Mouse (Mus musculus) right cerebral cortex, postnatal 10 days (tissue): ENCODE results near the gene Dnase1l2.
A peak's percentile ranks its signal among the peaks of the same experiment; 100 is the strongest.
"Not testable (repeated sequence)": the region's sequence is repeated elsewhere in the genome, so short reads cannot be mapped to it uniquely, and the experiment has no call there.

Experiments used
- DNase-seq, 2 experiments: peaks; one replicate each; pipeline ENCODE4 v3.0.0; 2021; ENCODE audit warnings: low spot score in 2 of 2

The Dnase1l2 gene

GRCm38 (mm10) chr17:24437016-24437415 is 5.9 kb downstream of the Dnase1l2 start:
- DNase-seq: peak in 1 of 2 experiments; percentile 34

- no peak for DNase-seq
These were observed 13.5 kb downstream of the Dnase1l2 start for GRCm38 (mm10) chr17:24429201-24429983.

GRCm38 (mm10) chr17:24427170-24427557 is 15.7 kb downstream of the Dnase1l2 start:
- no peak for DNase-seq

GRCm38 (mm10) chr17:24426471-24427169 is 16.3 kb downstream of the Dnase1l2 start, which contains the start of gene Eci1:
Gene Eci1, plus strand, starts transcription at chr17:24426641.
- DNase-seq: peak; percentile 94 to 95

GRCm38 (mm10) chr17:24425905-24426304 is 17.0 kb downstream of the Dnase1l2 start:
- DNase-seq: no peak

GRCm38 (mm10) chr17:24425326-24425725 is 17.6 kb downstream of the Dnase1l2 start:
- not testable (repeated sequence) for DNase-seq

- no peak for DNase-seq
These were observed 18.4 kb downstream of the Dnase1l2 start for GRCm38 (mm10) chr17:24424489-24424888.

GRCm38 (mm10) chr17:24423114-24423513 is 19.8 kb downstream of the Dnase1l2 start:
- DNase-seq: no peak

- DNase-seq: no peak
These were observed 26.8 kb downstream of the Dnase1l2 start for GRCm38 (mm10) chr17:24416051-24416652.

GRCm38 (mm10) chr17:24415011-24415410 is 27.9 kb downstream of the Dnase1l2 start:
- no peak for DNase-seq

GRCm38 (mm10) chr17:24414230-24414976 is 28.5 kb downstream of the Dnase1l2 start, which contains the start of gene Rnps1:
Gene Rnps1, plus strand, starts transcription at chr17:24414565.
- peak; percentile 97 to 98 for DNase-seq

GRCm38 (mm10) chr17:24413557-24414211 is 29.2 kb downstream of the Dnase1l2 start:
- DNase-seq: no peak

- no peak for DNase-seq
These were observed 35.6 kb downstream of the Dnase1l2 start for GRCm38 (mm10) chr17:24407116-24407803.

- DNase-seq: no peak
These were observed 40.5 kb downstream of the Dnase1l2 start for GRCm38 (mm10) chr17:24402371-24402770.

- no peak for DNase-seq
These were observed 48.4 kb downstream of the Dnase1l2 start for GRCm38 (mm10) chr17:24394456-24394855.

GRCm38 (mm10) chr17:24393527-24393926 is 49.4 kb downstream of the Dnase1l2 start:
- DNase-seq: no peak

GRCm38 (mm10) chr17:24391149-24391548 is 51.8 kb downstream of the Dnase1l2 start:
- DNase-seq: no peak
